Mouse (Mus musculus) left cerebral cortex, postnatal 36 days (tissue): ENCODE data around the gene Grb14. TPM values are rescaled to one million over a fixed set of nuclear protein-coding genes. Genes with fewer than 3 reads are reported as not detected.
A peak's percentile ranks its signal among the peaks of the same experiment; 100 is the strongest.

Experiments used
- DNase-seq, 2 experiments: peaks; one replicate each; pipeline ENCODE4 v3.0.0; 2021 to 2022; ENCODE audit warnings: low spot score in 2 of 2, mixed read lengths in 1 of 2
- intact Hi-C: fragments of 180-260 bp; cut with DNase I; formaldehyde crosslinking; loops from one replicate; pipeline ENCODE4 v1.15.1; 2025
- total RNA-seq, 2 experiments: library from RNA; stranded (reverse); gene quantifications; 2 replicates each; pipeline ENCODE4 v1.2.3; 2021

The Grb14 gene
- 10 to 100 TPM; 24.3 to 27.4 TPM for total RNA-seq

GRCm38 (mm10) chr2:65024887-65025286 is at the start of gene Grb14:
Gene Grb14 (minus strand): TSS chr2:65024987.
- intact Hi-C loops, result loop anchor here (5.0 kb wide), 1 partner anchor 307 kb away; no protein-coding TSS in a partner anchor
- no peak for DNase-seq

DNA sequence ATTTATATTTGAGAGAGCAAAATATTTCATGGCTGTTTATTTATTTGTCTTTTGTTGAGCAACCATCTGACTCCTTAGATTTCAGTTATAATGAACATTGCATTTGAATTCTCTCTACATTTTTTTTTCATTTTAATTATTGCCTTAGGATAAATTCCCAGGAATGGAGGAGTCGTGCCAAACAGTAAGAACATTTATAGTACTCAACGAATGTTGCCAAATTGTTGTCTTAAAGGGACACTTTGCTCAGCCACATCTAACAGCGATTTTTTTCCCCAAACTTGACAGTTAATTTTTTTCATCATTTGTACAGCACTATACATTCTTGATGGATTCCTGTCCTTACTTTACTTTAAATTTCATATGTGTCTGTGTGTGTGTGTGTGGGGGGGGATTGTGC is 47.4 kb upstream of the Grb14 start:
- DNase-seq, result no peak
- intact Hi-C loops, result no loop called here

GRCm38 (mm10) chr2:65053764-65054163 is 29.0 kb upstream of the Grb14 start:
- DNase-seq, result no peak
- intact Hi-C loops, result no loop called here

GRCm38 (mm10) chr2:65052191-65053012 is 27.6 kb upstream of the Grb14 start:
- intact Hi-C loops, result no loop called here
- no peak for DNase-seq

DNA sequence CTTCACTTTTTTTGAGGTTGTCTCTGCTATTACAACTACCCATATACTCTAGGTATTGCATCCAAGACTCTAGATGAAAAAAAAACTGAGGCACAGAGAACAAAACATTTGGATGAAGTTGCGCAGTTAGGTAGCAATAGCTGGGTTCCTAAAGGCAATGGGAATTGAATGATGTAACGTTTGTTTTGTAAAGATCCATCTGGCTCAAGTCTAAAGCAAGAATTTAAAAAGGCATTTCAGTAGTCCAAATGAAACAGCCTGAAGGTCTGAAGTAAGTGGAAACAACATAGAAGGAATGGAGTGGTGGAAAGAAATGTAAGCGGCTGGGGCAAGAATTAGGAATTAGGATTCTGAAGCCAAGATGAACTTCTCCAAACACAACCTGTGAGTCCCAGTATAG is 26.0 kb upstream of the Grb14 start:
- intact Hi-C loops, result no loop called here
- DNase-seq, result no peak

DNA sequence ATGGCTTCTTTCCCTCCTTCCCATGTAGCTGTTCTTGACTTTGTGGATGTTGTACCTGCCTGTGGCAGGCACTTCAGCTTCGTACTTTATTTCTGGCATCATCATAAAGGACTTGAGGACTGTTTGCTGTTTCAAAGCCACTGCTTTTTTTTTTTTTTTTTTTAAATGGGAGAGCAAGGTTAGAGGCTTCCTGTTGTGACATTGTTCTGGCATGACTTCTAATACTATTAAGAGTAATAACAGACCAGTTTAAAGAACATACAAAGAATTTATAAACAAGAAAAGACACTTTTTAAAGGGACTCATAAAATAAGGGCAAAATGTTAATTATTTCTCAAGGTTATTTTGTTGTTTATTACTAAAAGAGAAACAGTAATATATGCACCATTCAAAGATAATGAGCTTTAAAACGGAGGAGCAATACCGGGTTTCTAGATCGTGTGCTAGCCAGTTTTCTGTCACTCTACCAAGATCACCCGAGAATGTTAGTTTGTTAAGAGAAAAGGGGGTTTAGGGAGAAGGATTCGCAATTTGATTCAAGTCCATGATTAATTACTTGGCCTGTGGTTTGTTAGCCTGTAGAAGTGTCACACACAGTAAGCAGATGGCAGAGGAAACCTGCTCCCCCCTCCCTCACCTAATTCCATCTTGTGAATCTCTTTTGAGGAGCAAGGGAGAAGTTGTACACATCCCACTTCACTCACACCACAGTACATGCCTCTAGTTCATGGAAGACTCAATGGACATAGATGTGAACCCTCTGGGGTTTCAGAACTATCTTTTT is 23.6 kb upstream of the Grb14 start:
- no peak for DNase-seq
- intact Hi-C loops, result no loop called here

DNA sequence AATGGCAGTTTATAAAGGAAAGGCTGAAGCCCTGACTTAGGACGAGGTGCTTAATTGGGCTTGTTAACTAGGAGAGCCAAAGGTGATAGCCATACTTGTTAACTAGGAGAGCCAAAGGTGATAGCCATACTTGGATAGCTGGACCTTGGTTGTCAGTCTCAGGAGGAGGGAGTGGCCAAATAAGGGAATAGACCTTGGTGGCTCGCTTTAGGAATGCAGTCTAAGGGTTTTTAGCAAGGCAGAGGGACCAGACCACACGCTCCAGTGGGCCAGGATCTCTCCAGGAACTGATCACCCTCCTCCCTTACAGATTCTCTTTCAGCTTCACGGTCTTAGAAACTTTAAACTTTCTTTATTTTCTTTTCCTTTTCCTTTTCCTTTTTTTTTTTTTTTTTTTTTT is 13.4 kb upstream of the Grb14 start:
- intact Hi-C loops, result no loop called here
- no peak for DNase-seq

DNA sequence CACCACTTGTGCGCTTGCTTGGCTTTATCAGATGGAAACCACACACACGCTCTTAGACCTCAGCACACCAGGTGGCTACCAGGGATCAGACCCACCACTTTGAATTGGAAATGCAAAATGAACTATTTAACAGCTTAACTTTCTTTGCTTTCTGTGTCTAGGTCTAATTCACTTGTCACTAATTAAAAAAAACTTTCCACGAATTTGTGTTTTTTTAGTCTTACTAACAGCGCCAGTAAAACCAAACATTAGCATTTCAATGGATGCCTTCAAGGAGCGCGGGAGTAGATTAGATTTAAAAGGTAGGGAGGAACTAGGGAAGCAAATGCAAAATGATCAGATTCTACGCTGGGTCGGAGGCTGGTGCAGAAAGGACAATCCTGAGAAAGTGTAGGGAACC is 12.8 kb upstream of the Grb14 start:
- no peak for DNase-seq
- intact Hi-C loops, result no loop called here

GRCm38 (mm10) chr2:65022363-65023240 is 2.2 kb downstream of the Grb14 start:
- intact Hi-C loops, result loop anchor here (2.0 to 5.0 kb wide), 2 partner anchors 98 to 310 kb away; no protein-coding TSS in a partner anchor

GRCm38 (mm10) chr2:65021691-65022362 is 3.0 kb downstream of the Grb14 start:
- DNase-seq, result peak; percentile 16 to 42
- intact Hi-C loops, result loop anchor here (2.0 to 5.0 kb wide), 2 partner anchors 99 to 310 kb away; no protein-coding TSS in a partner anchor

More at GRCm38 (mm10) chr2:65022363-65023240, 2.2 kb downstream of the Grb14 start:
- DNase-seq, result peak; percentile 55 to 63

DNA sequence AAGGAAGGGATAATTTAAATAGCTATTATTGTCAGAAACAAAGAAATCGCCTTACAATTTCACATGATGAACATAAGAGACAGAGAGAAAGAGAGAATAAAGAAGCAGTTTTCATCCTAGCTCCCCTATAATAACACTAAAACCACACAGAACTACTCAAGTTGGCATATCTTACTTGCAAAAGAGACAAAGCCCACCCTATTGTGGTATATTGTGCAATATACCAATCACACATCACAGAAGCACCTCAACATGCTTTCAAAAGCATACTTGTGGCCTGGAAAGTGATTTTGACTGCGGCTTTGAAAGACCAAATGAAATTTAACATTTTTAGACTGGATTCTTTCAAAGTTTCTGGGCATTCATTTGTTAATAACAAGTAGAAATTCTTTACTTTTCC is 7.4 kb downstream of the Grb14 start:
- intact Hi-C loops, result no loop called here
- no peak for DNase-seq

- intact Hi-C loops, result no loop called here
- DNase-seq, result no peak
Observed at GRCm38 (mm10) chr2:65014552-65014951, 10.2 kb downstream of the Grb14 start.

DNA sequence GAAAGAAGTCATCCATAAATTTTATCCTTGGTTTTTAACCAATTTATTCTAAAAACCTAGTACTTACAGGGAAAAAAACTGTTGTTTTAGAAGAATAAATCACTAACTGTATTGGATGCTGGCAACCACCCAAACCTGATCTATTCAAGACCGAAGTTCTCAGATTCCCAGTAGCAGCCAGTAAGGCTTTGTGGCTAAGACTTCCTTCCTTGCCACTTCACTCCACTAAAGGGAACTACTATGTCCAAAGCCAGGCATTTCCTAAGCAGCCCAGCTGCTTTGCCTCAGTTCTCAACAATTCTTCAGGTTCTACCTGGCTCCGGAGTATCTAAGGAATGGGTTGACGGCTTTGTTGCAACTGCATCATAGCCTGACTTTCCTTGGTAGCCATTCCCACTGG is 14.7 kb downstream of the Grb14 start:
- DNase-seq, result no peak
- intact Hi-C loops, result no loop called here

- intact Hi-C loops, result no loop called here
- DNase-seq, result no peak
Observed at GRCm38 (mm10) chr2:65007396-65007795, 17.4 kb downstream of the Grb14 start.

DNA sequence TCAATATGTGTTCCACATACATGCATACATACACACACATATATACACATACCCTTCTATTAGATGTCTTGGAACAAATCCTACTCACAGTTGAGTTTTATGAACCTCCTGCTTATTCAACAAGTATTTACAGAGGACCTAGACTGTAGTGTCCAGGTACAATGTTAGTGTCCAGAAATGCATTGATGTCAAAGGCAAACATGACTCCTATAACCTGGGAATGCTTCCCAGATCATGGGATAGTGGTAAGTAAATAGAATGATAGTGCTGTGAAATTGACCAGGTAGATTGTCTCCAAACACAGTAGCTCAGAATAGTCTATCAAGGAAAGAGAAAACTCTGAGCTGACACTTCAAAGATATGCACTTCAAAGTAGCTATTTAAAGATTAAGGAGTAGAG is 19.7 kb downstream of the Grb14 start:
- intact Hi-C loops, result no loop called here
- DNase-seq, result no peak

- DNase-seq, result no peak
Observed at GRCm38 (mm10) chr2:65003433-65003832, 21.4 kb downstream of the Grb14 start.

DNA sequence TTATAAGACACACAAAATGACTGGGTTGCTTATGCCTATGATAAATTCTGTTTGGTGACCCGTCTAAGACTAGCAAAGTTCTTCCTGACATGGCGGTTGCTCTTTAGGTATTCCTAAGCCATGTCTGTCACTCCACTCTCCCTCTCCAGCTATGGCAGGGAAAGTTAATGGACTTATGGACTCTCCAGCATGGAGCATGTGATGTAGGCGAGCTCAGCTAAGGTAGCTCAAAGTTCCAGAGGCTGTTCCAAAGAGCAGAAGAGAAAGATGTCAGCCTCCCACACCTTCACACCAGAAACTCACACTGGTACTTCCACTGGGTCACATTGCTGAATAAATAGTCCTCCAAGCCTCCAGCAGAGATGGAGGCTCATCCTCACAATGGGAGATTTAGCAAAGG is 22.2 kb downstream of the Grb14 start:
- DNase-seq, result no peak
- intact Hi-C loops, result no loop called here

More at GRCm38 (mm10) chr2:65003433-65003832, 21.4 kb downstream of the Grb14 start:
- intact Hi-C loops, result no loop called here

GRCm38 (mm10) chr2:64995048-64995447 is 29.7 kb downstream of the Grb14 start:
- intact Hi-C loops, result no loop called here
- DNase-seq, result no peak
